34 mouse cellular contexts compared by ENCODE assay signal in genomic region chrX:60495308-60495707, GRCm38 (mm10). TPM values are rescaled to one million over a fixed set of nuclear protein-coding genes. Genes with fewer than 3 reads are reported as not detected.
DNase-seq lines count a peak whose midpoint lies in the region; ATAC-seq and TF ChIP-seq lines count a peak whose summit lies in the region.
"Had no signal": no experiment of that assay in that cellular context is flagged by ENCODE, and none has a peak within 500 bp of the region (broad histone marks: within the 10 kb centered on the region; RNA-seq: fewer than 3 reads in every experiment).

No protein-coding gene starts in this region.

- H3K4me2 ChIP-seq in kidney, postnatal 0 days (ENCODE audit: low read length) = no peak overlapping the region
- no peak overlapping the region for H3K4me2 ChIP-seq in midbrain, embryonic 14.5 days (ENCODE audit: low read length)
- H3K4me2 ChIP-seq: heart, embryonic 13.5 days; hindbrain, embryonic 15.5 days; liver, embryonic 13.5 days; neural tube, embryonic 15.5 days had no signal

- no peaks in the 10 kb centered on the region for H3K9me3 ChIP-seq in kidney, postnatal 0 days (replicated peaks; ENCODE audit: low read length)
- H3K9me3 ChIP-seq in midbrain, embryonic 14.5 days (ENCODE audit: control insufficient read depth, low read length) = no peaks in the 10 kb centered on the region
- H3K9me3 ChIP-seq in midbrain, embryonic 10.5 days (replicated peaks) = no peaks in the 10 kb centered on the region
- H3K9me3 ChIP-seq: heart, embryonic 13.5 days; hindbrain, embryonic 15.5 days; liver, embryonic 13.5 days; neural tube, embryonic 15.5 days had no signal

- ATAC-seq in kidney, postnatal 0 days (replicated peaks; ENCODE audit: low FRiP score, low read depth) = no peak
- ATAC-seq in midbrain, embryonic 14.5 days (ENCODE audit: low FRiP score, low TSS enrichment) = no peak

- H3K4me1 ChIP-seq in kidney, postnatal 0 days (replicated peaks; ENCODE audit: insufficient read depth, low read length) = no peaks in the 10 kb centered on the region
- H3K4me1 ChIP-seq in midbrain, embryonic 14.5 days (ENCODE audit: control insufficient read depth, insufficient read depth, low read length) = no peaks in the 10 kb centered on the region
- peaks cover 7% of the 10 kb centered on the region; the same call in 1 of the 2 replicates for H3K4me1 ChIP-seq in midbrain, embryonic 10.5 days
- H3K4me1 ChIP-seq: heart, embryonic 13.5 days; hindbrain, embryonic 15.5 days; liver, embryonic 13.5 days; neural tube, embryonic 15.5 days had no signal

- no peak overlapping the region for H3K4me3 ChIP-seq in gastrocnemius, adult 2 months
- no peak overlapping the region for H3K4me3 ChIP-seq in kidney, postnatal 0 days (replicated peaks; ENCODE audit: low read depth, low read length)
- no peak overlapping the region for H3K4me3 ChIP-seq in midbrain, embryonic 14.5 days (replicated peaks; ENCODE audit: low read depth, low read length)
- H3K4me3 ChIP-seq in midbrain, embryonic 10.5 days = no peak overlapping the region
- H3K4me3 ChIP-seq: heart, embryonic 13.5 days; hindbrain, embryonic 15.5 days; liver, embryonic 13.5 days; neural tube, embryonic 15.5 days had no signal

- no peaks in the 10 kb centered on the region for H3K27me3 ChIP-seq in kidney, postnatal 0 days (ENCODE audit: insufficient read depth, low read length)
- H3K27me3 ChIP-seq in midbrain, embryonic 14.5 days (ENCODE audit: control insufficient read depth, insufficient read depth, low read length) = no peaks in the 10 kb centered on the region
- H3K27me3 ChIP-seq in midbrain, embryonic 10.5 days (ENCODE audit: low read depth, poor library complexity, severe bottlenecking) = no peaks in the 10 kb centered on the region
- H3K27me3 ChIP-seq: heart, embryonic 13.5 days; hindbrain, embryonic 15.5 days; liver, embryonic 13.5 days; neural tube, embryonic 15.5 days had no signal

- peak; percentile 21; the same call in 1 of the 2 replicates for TF ChIP-seq CTCF in gastrocnemius, adult 2 months (IDR thresholded peaks at IDR 0.05)
- peak; percentile 43; the same call in 1 of the 2 replicates for TF ChIP-seq CTCF in kidney, postnatal 0 days (IDR thresholded peaks at IDR 0.05; ENCODE audit: low read depth)

- no peak for DNase-seq in gastrocnemius, adult 2 months
- DNase-seq in gastrocnemius, adult 8-10 months (ENCODE audit: low spot score in 2 of 2) = no peak
- peak; percentile 0 for DNase-seq in kidney, postnatal 0 days (ENCODE audit: low spot score)
- no peak for DNase-seq in kidney, adult 9 months
- peak; percentile 51 for DNase-seq in midbrain, embryonic 14.5 days
- DNase-seq in midbrain, embryonic 10.5 days (ENCODE audit: low spot score) = no peak
- DNase-seq in thymus, postnatal 36 days = no peak
- DNase-seq: adrenal gland, adult 2 months; cerebellum, adult 2 months; cerebellum, postnatal 25 days; gastrocnemius, postnatal 14 days; heart, adult 18-20 months; heart, postnatal 36 days; kidney, adult 11 months; liver, embryonic 13.5 days; lung, postnatal 4 days; thymus, adult 2 months had no signal

- intact Hi-C loops in gastrocnemius, adult 2 months (cut with DNase I) = no loop called here

- no peak overlapping the region for H3K27ac ChIP-seq in gastrocnemius, adult 2 months
- H3K27ac ChIP-seq in kidney, postnatal 0 days = no peak overlapping the region
- no peak overlapping the region for H3K27ac ChIP-seq in midbrain, embryonic 14.5 days (replicated peaks; ENCODE audit: low read depth, low read length)
- no peak overlapping the region for H3K27ac ChIP-seq in midbrain, embryonic 10.5 days (replicated peaks)
- H3K27ac ChIP-seq: heart, embryonic 13.5 days; hindbrain, embryonic 15.5 days; liver, embryonic 13.5 days; neural tube, embryonic 15.5 days had no signal

- no peaks in the 10 kb centered on the region for H3K36me3 ChIP-seq in kidney, postnatal 0 days (ENCODE audit: insufficient read depth, low read length)
- no peaks in the 10 kb centered on the region for H3K36me3 ChIP-seq in midbrain, embryonic 14.5 days (ENCODE audit: control insufficient read depth, insufficient read depth, low read length)
- H3K36me3 ChIP-seq in midbrain, embryonic 10.5 days = no peaks in the 10 kb centered on the region
- H3K36me3 ChIP-seq: heart, embryonic 13.5 days; hindbrain, embryonic 15.5 days; liver, embryonic 13.5 days; neural tube, embryonic 15.5 days had no signal

- no peak overlapping the region for H3K9ac ChIP-seq in kidney, postnatal 0 days (ENCODE audit: low read depth, low read length)
- no peak overlapping the region for H3K9ac ChIP-seq in midbrain, embryonic 14.5 days (replicated peaks; ENCODE audit: low read length)
- H3K9ac ChIP-seq: heart, embryonic 13.5 days; hindbrain, embryonic 15.5 days; liver, embryonic 13.5 days; neural tube, embryonic 15.5 days had no signal

RNA-seq across cellular contexts. Expression of gene Gm7073, which starts 43.7 kb away (rescaled TPM):
- not detected for total RNA-seq in gastrocnemius, adult 2 months (2021)
- total RNA-seq in gastrocnemius, adult 8-10 months (2022) = not detected
- polyA plus RNA-seq in kidney, postnatal 0 days (2015; fragmentation: Nextera tagmentation; extraction: Ambion mirVana) = not detected in 2 replicates
- not detected in 2 replicates for polyA plus RNA-seq in midbrain, embryonic 14.5 days (2014; fragmentation: Nextera tagmentation; extraction: Ambion mirVana)
- not detected in 2 replicates for polyA plus RNA-seq in midbrain, embryonic 10.5 days (2016; fragmentation: Nextera tagmentation; extraction: Ambion mirVana)
- total RNA-seq: adrenal gland, adult 2 months; adrenal gland, postnatal 4 days; gastrocnemius, postnatal 14 days; heart, adult 18-20 months; heart, postnatal 36 days; layer of hippocampus, postnatal 14 days; left cerebral cortex, postnatal 10 days; megakaryocyte-erythroid progenitor cell, adult 5-6 weeks; MEL had no signal
- polyA plus RNA-seq: adrenal gland, adult 2 months; C2C12; cerebellum, adult 2 months; embryonic facial prominence, embryonic 11.5 days; forebrain, embryonic 11.5 days; heart, embryonic 13.5 days; hindbrain, embryonic 15.5 days; kidney, embryonic 16.5 days; large intestine, adult 2 months; limb, embryonic 11.5 days; liver, embryonic 13.5 days; lung, embryonic 16.5 days; neural tube, embryonic 15.5 days; small intestine, adult 2 months; stomach, embryonic 16.5 days; thymus, adult 2 months had no signal

Comparison
In these comparisons a context has a peak if more than half of its experiments do, and no peak if none do; other contexts are left out.
1. DNase-seq: peak in kidney, postnatal 0 days (single experiment) and midbrain, embryonic 14.5 days (single experiment); none in gastrocnemius, adult 2 months (single experiment), gastrocnemius, adult 8-10 months (0 of 2), kidney, adult 9 months (single experiment), midbrain, embryonic 10.5 days (single experiment) and thymus, postnatal 36 days (0 of 2).